Mouse (Mus musculus): ENCODE results near the gene Glipr1l2. TPM values are rescaled to one million over a fixed set of nuclear protein-coding genes. Genes with fewer than 3 reads are reported as not detected.

Gene Glipr1l2
- total RNA-seq, 2 experiments from 2014 or later: not detected

Other genes starting within 250 kb of the Glipr1l2 start
- gene Krr1, start 110.7 kb upstream of the Glipr1l2 start, total RNA-seq (2021): 10 to 100 TPM; 25.6 to 26.2 TPM
- gene Glipr1, start 80.7 kb upstream of the Glipr1l2 start, total RNA-seq (2021): 1 to 10 TPM; 1.2 to 1.8 TPM
- gene Glipr1l1, start 23.2 kb upstream of the Glipr1l2 start, total RNA-seq (2021): not detected
- gene Glipr1l3, start 77.0 kb downstream of the Glipr1l2 start, total RNA-seq (2021): not detected
- not detected for gene Caps2, start 80.3 kb downstream of the Glipr1l2 start, total RNA-seq (2021)
- gene Kcnc2, start 187.8 kb downstream of the Glipr1l2 start, total RNA-seq (2021): under 1 TPM; 0.22 to 0.53 TPM

All from heart, postnatal 36 days (tissue).